Mouse (Mus musculus) liver, postnatal 0 days (tissue): ENCODE data around the gene Tmem63a.

Source experiments
- CTCF ChIP-seq: sonication (generic); IDR thresholded peaks from 2 replicates; pipeline ENCODE4 v1.5.1; 2016; ENCODE audit warnings: antibody characterized with exemption, low read depth
- EP300 ChIP-seq: IDR thresholded peaks from 2 replicates; pipeline ENCODE4 v1.6.1; 2016; ENCODE audit warnings: antibody characterized with exemption, low read depth, mild to moderate bottlenecking

DNA sequence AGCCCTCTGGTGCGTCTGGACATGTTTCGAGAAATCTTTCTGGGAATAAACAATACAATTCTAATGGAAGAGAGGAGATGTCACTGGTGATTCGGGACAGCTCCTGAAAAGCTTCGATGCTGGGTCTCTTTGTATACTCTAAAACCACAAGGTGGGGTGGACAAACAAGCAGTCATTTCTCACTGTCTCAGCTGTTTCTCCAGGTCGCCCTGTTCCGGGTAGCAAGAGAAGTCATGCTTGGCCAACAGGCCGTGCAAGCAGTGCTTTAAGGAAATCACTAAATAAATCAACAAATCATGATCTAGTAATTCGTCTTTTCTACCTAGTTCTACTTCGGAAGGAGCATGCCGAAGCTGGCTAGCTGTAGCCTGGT is 38.5 kb upstream of the Tmem63a start:
- TF ChIP-seq CTCF (no peak), EP300 (no peak)
